Mouse (Mus musculus) liver, embryonic 15.5 days (tissue): ENCODE results near the gene Chst11. TPM values are rescaled to one million over a fixed set of nuclear protein-coding genes. Genes with fewer than 3 reads are reported as not detected.

ENCODE experiments used
- ATAC-seq: fragments of 200-750 bp; cut with Nextera tagmentation; 2 replicates; pipeline ENCODE4 v1.8.0; 2017; ENCODE audit warnings: moderate number of reproducible peaks, mild to moderate bottlenecking, moderate library complexity; ENCODE audit not compliant: insufficient read depth
- H3K27ac ChIP-seq: fragments of 300-500 bp; sonication (generic); replicated peaks from 2 replicates; pipeline ENCODE4 v1.5.1; 2015; ENCODE audit warnings: mild to moderate bottlenecking, inconsistent platforms
- H3K27me3 ChIP-seq: fragments of 300-500 bp; sonication (generic); 2 replicates; pipeline ENCODE4 v1.6.1; 2015; ENCODE audit warnings: mild to moderate bottlenecking, inconsistent platforms
- H3K36me3 ChIP-seq: fragments of 300-500 bp; sonication (generic); replicated peaks from 2 replicates; pipeline ENCODE4 v1.6.1; 2015; ENCODE audit warnings: moderate library complexity, mild to moderate bottlenecking, inconsistent platforms
- H3K4me1 ChIP-seq: fragments of 300-500 bp; sonication (generic); replicated peaks from 2 replicates; pipeline ENCODE4 v1.6.1; 2015; ENCODE audit warnings: inconsistent platforms
- H3K4me2 ChIP-seq: fragments of 300-500 bp; sonication (generic); 2 replicates; pipeline ENCODE4 v1.6.1; 2015; ENCODE audit warnings: moderate library complexity, mild to moderate bottlenecking, inconsistent platforms
- H3K4me3 ChIP-seq: fragments of 300-500 bp; sonication (generic); replicated peaks from 2 replicates; pipeline ENCODE4 v1.5.1; 2015; ENCODE audit warnings: mild to moderate bottlenecking, inconsistent platforms
- H3K9ac ChIP-seq: fragments of 300-500 bp; sonication (generic); 2 replicates; pipeline ENCODE4 v1.6.1; 2015; ENCODE audit warnings: moderate library complexity, mild to moderate bottlenecking, inconsistent platforms
- H3K9me3 ChIP-seq: fragments of 300-500 bp; sonication (generic); replicated peaks from 2 replicates; pipeline ENCODE4 v1.6.1; 2016; ENCODE audit warnings: inconsistent platforms
- WGBS: fragments of 180-500 bp; shearing (Covaris S2); methylation state at CpG from one replicate; pipeline ENCODE4 v1.1.7; 2015; ENCODE audit warnings: mixed read lengths; ENCODE audit not compliant: insufficient replicate concordance; 5-methylcytosine and 5-hydroxymethylcytosine counted together
- polyA plus RNA-seq: library from polyadenylated mRNA; unstranded; fragments of >200 nt; fragmentation: Nextera tagmentation; extraction: Ambion mirVana; gene quantifications from 2 replicates; pipeline ENCODE4 v1.2.1, GENCODE M21; 2015

Chst11 gene
- polyA plus RNA-seq, 1 experiment from 2014 or later = 1.2 TPM

DNA sequence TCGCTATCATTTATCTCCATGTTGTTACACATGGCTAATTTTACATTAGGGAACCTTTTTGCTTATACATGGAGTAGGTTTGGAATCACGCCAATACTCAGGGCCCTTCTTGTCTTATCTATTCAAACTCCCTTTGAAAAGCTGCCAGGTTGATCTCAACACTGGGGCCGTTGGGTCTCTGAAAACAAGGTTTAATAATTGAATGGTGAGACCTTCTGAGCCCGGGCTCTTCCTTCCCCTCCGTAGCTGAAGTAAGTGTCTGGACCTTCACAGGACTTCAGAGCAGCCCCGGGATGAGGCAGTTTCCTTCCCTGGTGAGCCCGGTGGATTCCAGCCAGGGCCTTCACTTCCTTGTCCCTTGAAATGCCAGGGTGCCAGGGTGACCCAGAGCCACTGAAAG, 5.6 kb downstream of the Chst11 start:
- peaks cover 94% of the 10 kb centered on the region for H3K4me1 ChIP-seq
- peak overlapping the region; percentile 86 for H3K27ac ChIP-seq
- H3K4me3 ChIP-seq = 0 out of 2 replicates have a peak overlapping the region, but pooled peaks have one; percentile 1
- WGBS = 22% methylated on average over 7 of the region's 7 CpGs
- peaks cover 6% of the 10 kb centered on the region for H3K27me3 ChIP-seq
- H3K9me3 ChIP-seq = no peaks in the 10 kb centered on the region
- H3K36me3 ChIP-seq = no peaks in the 10 kb centered on the region
- H3K9ac ChIP-seq = peak overlapping the region; percentile 4; the same call in 1 of the 2 replicates
- no peak for ATAC-seq
- H3K4me2 ChIP-seq = peak overlapping the region; percentile 43

DNA sequence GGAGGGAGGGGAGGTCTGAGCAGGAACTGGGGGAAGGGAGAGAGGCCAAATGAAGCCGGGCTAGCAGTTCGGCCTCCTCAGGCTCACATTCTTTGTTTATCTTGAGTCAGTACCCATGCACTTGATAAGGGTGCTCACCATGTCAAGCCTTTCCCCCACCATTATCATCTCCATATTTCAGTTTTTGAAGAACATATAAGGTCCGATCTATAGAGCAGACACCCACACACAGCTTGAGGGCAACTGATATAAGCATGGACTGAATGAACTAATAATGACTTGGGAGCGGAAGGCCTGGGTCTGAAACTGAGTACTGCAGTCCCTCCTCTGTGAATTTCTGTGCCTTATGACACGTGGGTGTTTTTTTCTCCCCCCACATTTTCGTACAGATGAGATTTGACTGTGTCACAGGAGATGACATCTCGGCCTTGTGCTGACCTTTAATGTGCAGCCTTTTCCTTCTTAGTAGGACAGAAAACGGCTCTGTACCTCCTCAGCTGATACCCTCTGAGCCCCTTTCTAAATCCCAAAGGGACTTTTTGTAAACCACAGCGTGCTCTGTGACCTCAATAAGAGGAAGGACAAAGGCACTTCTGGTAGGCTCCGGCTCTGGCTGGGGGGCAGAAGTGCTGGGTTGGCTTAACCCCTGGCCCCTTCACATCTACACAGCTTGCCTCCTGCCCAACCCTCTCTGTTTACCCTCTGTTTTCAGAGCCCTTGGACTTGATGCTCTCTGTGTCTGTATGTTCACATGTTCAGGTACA, 6.6 kb downstream of the Chst11 start:
- peak overlapping the region; percentile 43 for H3K4me2 ChIP-seq
- H3K36me3 ChIP-seq = no peaks in the 10 kb centered on the region
- 16% methylated on average over 10 of the region's 10 CpGs for WGBS
- peak overlapping the region; percentile 7; the same call in 1 of the 2 replicates for H3K4me3 ChIP-seq
- ATAC-seq = peak; percentile 88
- H3K27ac ChIP-seq = peak overlapping the region; percentile 86
- peak overlapping the region; percentile 37; the same call in 1 of the 2 replicates for H3K9ac ChIP-seq
- H3K9me3 ChIP-seq = no peaks in the 10 kb centered on the region
- H3K4me1 ChIP-seq = peaks cover 92% of the 10 kb centered on the region
- H3K27me3 ChIP-seq = no peaks in the 10 kb centered on the region

DNA sequence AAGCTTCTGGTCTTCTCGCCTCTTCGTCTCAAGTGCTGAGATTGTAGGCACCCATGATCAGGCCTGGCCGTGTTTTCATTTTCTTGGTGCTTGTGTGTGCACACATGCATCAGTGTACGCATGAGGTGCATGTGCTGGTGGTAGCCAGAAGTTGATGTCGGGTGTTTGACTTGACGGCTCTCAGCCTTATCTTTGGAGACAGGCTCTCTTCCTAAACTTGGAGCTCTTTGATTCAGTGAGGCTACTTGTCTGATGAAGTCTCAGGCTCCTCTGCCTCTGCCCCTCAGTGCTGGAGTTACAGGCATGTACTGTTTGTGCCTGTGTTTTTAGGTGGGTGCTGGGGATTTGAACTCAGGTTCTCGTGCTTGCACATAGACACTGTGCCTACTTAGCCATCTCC, 9.0 kb downstream of the Chst11 start:
- ATAC-seq = peak; percentile 67
- H3K4me3 ChIP-seq = no peak overlapping the region
- no peaks in the 10 kb centered on the region for H3K27me3 ChIP-seq
- H3K36me3 ChIP-seq = no peaks in the 10 kb centered on the region
- peak overlapping the region; percentile 28; the same call in 1 of the 2 replicates for H3K9ac ChIP-seq
- H3K9me3 ChIP-seq = no peaks in the 10 kb centered on the region
- peak overlapping the region; percentile 86 for H3K27ac ChIP-seq
- peak overlapping the region; percentile 44 for H3K4me2 ChIP-seq
- 32% methylated on average over 7 of the region's 7 CpGs for WGBS
- H3K4me1 ChIP-seq = peaks cover 87% of the 10 kb centered on the region

DNA sequence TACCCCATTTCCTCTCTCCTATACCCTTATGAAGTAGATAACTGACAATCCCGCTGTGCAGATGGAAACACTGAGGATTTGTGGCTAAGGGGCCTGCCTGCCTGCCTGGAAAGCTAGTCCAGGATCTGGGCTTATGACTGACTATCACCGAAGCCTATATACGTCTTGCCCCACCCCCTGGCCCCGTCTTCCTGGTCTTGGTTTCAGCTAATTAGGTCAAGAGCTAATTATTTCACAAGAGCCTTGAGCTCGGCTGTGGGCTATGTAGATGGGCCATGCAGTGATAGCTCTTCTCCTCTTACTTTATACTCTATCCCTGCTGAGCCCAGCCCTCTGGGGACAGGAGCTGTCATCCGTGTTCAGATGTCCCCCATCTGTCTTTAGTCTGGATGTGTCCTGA, 12.2 kb downstream of the Chst11 start:
- ATAC-seq = no peak
- Histone ChIP-seq H3K9me3 (no peaks in the 10 kb centered on the region), H3K27me3 (no peaks in the 10 kb centered on the region), H3K36me3 (no peaks in the 10 kb centered on the region), H3K9ac (no peak overlapping the region), H3K27ac (no peak overlapping the region), H3K4me2 (no peak overlapping the region), H3K4me1 (peaks cover 86% of the 10 kb centered on the region), H3K4me3 (no peak overlapping the region)
- 74% methylated on average over 6 of the region's 6 CpGs for WGBS

DNA sequence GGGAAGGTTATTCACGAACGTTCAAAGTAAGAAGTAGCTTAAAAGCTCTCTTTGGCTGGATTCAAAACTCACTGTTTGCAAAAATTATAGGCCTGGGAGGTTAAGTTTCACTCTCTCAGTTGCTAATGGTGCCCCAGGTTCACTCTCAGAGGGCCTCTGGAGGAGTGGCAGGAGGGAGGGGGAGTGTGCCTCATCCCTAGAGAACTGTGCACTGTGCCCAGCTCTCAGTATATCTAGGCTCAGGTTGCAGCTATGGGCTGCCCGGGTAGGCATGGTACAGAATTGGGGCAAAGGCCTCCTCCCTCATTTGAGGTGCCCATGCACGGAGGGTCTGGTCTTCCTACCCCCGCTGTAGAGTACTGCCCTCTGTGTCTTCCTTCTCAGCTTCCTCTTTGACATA, 14.9 kb downstream of the Chst11 start:
- H3K4me3 ChIP-seq = no peak overlapping the region
- H3K27ac ChIP-seq = no peak overlapping the region
- WGBS = 69% methylated on average over 5 of the region's 5 CpGs
- H3K9ac ChIP-seq = no peak overlapping the region
- no peaks in the 10 kb centered on the region for H3K36me3 ChIP-seq
- no peak overlapping the region for H3K4me2 ChIP-seq
- ATAC-seq = no peak
- no peaks in the 10 kb centered on the region for H3K27me3 ChIP-seq
- H3K9me3 ChIP-seq = no peaks in the 10 kb centered on the region
- peaks cover 85% of the 10 kb centered on the region for H3K4me1 ChIP-seq

DNA sequence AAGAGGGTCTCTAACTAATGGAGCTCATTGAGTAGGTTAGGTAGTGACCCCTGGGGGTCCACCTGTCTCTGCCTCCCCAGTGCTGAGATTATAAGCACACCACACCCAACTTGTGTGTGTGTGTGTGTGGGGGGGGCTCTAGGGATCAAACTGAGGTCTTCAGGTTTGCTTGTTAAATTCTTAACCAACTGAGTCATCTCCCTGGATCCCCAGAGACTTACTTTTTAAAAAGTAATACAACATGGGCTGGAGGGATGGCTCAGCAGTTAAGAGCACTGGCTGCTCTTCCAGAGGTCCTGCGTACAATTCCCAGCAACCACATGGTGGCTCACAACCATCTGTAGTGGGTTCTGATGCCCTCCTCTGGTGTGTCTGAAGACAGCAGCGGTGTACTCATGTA, 15.4 kb downstream of the Chst11 start:
- 91% methylated on average over 2 of the region's 2 CpGs for WGBS
- Histone ChIP-seq H3K36me3 (no peaks in the 10 kb centered on the region), H3K4me1 (peaks cover 85% of the 10 kb centered on the region), H3K4me3 (no peak overlapping the region), H3K27me3 (no peaks in the 10 kb centered on the region), H3K9me3 (no peaks in the 10 kb centered on the region), H3K4me2 (no peak overlapping the region), H3K27ac (no peak overlapping the region), H3K9ac (no peak overlapping the region)
- no peak for ATAC-seq

DNA sequence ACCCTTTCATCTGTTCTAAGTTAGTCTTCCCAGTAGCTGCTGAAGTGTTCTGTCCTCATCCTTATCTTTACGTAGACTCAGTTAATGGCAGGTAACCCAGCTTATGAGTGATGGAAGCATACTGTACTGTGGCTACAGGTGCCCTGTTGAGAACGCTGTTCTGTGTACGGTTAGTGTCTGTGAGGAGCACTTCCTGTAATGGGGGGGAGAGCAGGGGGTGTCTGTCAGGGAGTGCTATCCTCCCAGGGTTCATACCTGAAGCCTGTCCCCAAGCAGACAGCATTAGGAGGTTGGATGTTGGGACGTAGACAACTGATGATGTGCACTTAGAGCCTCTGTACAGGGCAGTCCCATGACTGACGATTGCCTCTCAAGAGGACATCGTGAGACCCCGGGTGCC, 18.6 kb downstream of the Chst11 start:
- Histone ChIP-seq H3K27ac (peak overlapping the region; percentile 46), H3K4me1 (peaks cover 81% of the 10 kb centered on the region), H3K27me3 (no peaks in the 10 kb centered on the region), H3K4me2 (peak overlapping the region; percentile 1; the same call in 1 of the 2 replicates), H3K36me3 (0 out of 2 replicates have a peak, but pooled peaks cover 5% of the 10 kb centered on the region), H3K9me3 (no peaks in the 10 kb centered on the region), H3K9ac (no peak overlapping the region), H3K4me3 (no peak overlapping the region)
- no peak for ATAC-seq
- WGBS = 45% methylated on average over 7 of the region's 7 CpGs

DNA sequence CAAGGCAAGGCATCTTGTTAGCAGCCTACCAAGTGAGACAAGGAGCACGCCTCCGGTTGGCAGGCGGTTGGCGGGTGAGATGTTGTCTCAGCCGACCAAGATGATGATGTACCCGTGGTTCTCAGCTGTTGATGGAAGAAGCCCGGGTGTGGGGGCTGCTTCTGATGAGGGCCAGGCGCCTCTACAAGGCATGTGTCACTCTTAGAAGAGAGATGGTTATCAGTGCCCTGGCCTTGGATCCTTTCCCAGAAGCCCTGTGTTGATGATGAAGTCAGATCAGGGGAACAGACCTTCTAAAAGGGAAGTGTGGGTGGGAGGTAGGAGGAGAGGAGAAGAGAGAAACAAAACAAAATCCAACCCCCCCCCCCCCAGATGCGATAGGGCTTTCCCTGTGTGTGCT, 19.1 kb downstream of the Chst11 start:
- Histone ChIP-seq H3K27me3 (no peaks in the 10 kb centered on the region), H3K36me3 (0 out of 2 replicates have a peak, but pooled peaks cover 5% of the 10 kb centered on the region), H3K27ac (peak overlapping the region; percentile 46), H3K9ac (no peak overlapping the region), H3K9me3 (no peaks in the 10 kb centered on the region), H3K4me1 (peaks cover 83% of the 10 kb centered on the region), H3K4me3 (no peak overlapping the region), H3K4me2 (peak overlapping the region; percentile 1; the same call in 1 of the 2 replicates)
- ATAC-seq = peak; percentile 36
- 16% methylated on average over 9 of the region's 9 CpGs for WGBS

DNA sequence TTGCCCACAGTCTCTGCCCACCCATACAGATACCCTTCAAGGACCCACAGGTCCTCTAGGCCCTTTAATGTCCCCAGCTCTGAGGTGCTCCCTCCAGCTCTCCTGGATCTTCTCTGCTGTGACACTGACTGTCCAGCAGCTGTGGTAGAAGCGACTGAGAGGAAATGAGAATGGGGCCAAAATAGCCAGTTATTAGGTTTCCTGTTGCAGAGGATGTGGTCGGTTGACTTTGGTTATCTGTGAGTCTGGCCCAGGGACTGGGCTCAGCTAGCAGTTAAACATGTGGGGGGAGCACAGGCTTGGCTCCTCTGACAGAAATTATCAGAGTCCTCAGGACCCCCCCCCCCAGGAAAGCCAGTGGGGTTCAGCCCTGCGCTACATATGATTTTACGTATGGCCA, 19.7 kb downstream of the Chst11 start:
- ATAC-seq = peak; percentile 28
- H3K4me1 ChIP-seq = peaks cover 83% of the 10 kb centered on the region

DNA sequence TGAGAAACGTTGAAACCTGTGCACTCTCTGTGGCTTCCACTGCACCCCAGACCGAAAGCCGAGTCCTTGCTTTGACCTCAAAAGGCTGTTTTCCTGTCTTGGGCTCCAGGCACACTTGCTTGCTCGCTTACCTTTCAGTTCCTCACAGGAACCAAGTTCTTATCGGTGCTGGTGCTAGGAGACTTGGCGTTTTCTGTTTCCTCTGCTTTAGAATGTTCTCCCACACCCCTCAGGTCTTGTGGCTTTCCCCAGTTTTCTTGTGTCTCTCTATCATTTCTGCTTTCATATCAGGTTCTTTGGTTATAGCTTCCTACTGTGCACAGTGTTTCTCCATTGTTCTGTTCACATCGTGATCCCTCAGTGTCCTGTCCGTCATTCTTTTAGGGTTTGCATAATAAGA, 21.0 kb downstream of the Chst11 start:
- no peaks in the 10 kb centered on the region for H3K9me3 ChIP-seq
- 36% methylated on average over 8 of the region's 8 CpGs for WGBS
- H3K4me1 ChIP-seq = peaks cover 73% of the 10 kb centered on the region
- no peak overlapping the region for H3K4me3 ChIP-seq
- H3K27ac ChIP-seq = no peak overlapping the region
- H3K27me3 ChIP-seq = no peaks in the 10 kb centered on the region
- H3K9ac ChIP-seq = no peak overlapping the region
- no peak for ATAC-seq
- no peak overlapping the region for H3K4me2 ChIP-seq
- 0 out of 2 replicates have a peak, but pooled peaks cover 8% of the 10 kb centered on the region for H3K36me3 ChIP-seq

More for the DNA sequence above, 19.7 kb downstream of the Chst11 start:
- Histone ChIP-seq H3K4me2 (peak overlapping the region; percentile 1; the same call in 1 of the 2 replicates), H3K36me3 (0 out of 2 replicates have a peak, but pooled peaks cover 6% of the 10 kb centered on the region), H3K9ac (peak overlapping the region; percentile 23; the same call in 1 of the 2 replicates), H3K9me3 (no peaks in the 10 kb centered on the region), H3K27me3 (no peaks in the 10 kb centered on the region), H3K27ac (peak overlapping the region; percentile 46; the same call in 1 of the 2 replicates), H3K4me3 (no peak overlapping the region)
- whole genome bisulfite sequencing = 21% methylated on average over 4 of the region's 4 CpGs

DNA sequence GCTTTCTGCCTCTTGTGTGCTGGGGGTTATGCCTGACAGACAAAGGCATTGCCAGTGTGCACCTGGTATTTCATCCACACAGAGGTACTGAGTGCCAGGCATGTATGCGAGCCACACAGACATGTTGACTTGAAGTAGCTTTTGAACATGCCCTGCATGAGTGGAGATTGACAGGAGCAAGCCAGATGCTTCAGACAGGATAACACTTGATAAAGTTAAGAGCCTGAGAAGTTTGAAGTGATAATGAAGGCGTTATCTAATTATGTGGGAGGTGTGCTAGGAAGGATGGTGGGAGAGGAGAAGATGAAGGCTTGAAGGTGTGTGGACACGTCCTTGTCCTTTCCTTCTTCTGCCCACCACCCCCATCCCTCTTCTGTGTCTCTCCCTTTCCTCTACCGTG, 28.7 kb downstream of the Chst11 start:
- 0 out of 2 replicates have a peak, but pooled peaks cover 2% of the 10 kb centered on the region for H3K36me3 ChIP-seq
- ATAC-seq = peak; percentile 63
- no peaks in the 10 kb centered on the region for H3K9me3 ChIP-seq
- peaks cover 81% of the 10 kb centered on the region for H3K4me1 ChIP-seq
- peak overlapping the region; percentile 49; the same call in 1 of the 2 replicates for H3K9ac ChIP-seq
- 28% methylated on average over 4 of the region's 4 CpGs for WGBS
- H3K4me3 ChIP-seq = peak overlapping the region; percentile 4; the same call in 1 of the 2 replicates
- H3K27me3 ChIP-seq = no peaks in the 10 kb centered on the region
- H3K4me2 ChIP-seq = peak overlapping the region; percentile 59
- H3K27ac ChIP-seq = peak overlapping the region; percentile 95
